Mouse (Mus musculus) liver, embryonic 14.5 days (tissue): ENCODE measurements at regions not wholly inside any gene's neighbourhood (a gene's known extent, or its start where the extent isn't known, plus 50 kb on each side); places are given as distances from the start of the nearest gene placed in this dataset.

Experiments
- ATAC-seq: fragments of 200-750 bp; cut with Nextera tagmentation; 2 replicates; pipeline ENCODE4 v1.8.0; 2017; ENCODE audit warnings: moderate number of reproducible peaks, mild to moderate bottlenecking, moderate library complexity; ENCODE audit not compliant: insufficient read depth
- DNase-seq, 3 experiments: peaks; one replicate each; pipeline ENCODE4 v3.0.0-alpha.2; 2012 to 2013; ENCODE audit warnings: low read depth in 3 of 3, low spot score in 3 of 3
- H3K27ac ChIP-seq: fragments of 300-500 bp; sonication (generic); 2 replicates; pipeline ENCODE4 v1.5.1; 2014; ENCODE audit warnings: moderate library complexity, mild to moderate bottlenecking, control low read depth, inconsistent platforms
- H3K27me3 ChIP-seq: fragments of 300-500 bp; sonication (generic); 2 replicates; pipeline ENCODE4 v1.6.1; 2014; ENCODE audit warnings: mild to moderate bottlenecking, low read length, moderate library complexity; ENCODE audit not compliant: control insufficient read depth, insufficient read depth
- H3K36me3 ChIP-seq: fragments of 300-500 bp; sonication (generic); replicated peaks from 2 replicates; pipeline ENCODE4 v1.6.1; 2014; ENCODE audit warnings: low read depth; ENCODE audit not compliant: control insufficient read depth, insufficient read depth
- H3K4me1 ChIP-seq, 2 experiments: fragments of 200-500 bp in 1 of 2; fragments of 300-500 bp in 1 of 2; sonication (generic) in 1 of 2; replicated peaks; 2 replicates each; pipeline ENCODE4 v1.6.1; 2012 to 2014; ENCODE audit warnings: antibody characterized with exemption in 1 of 2, inconsistent platforms in 1 of 2, low read length in 1 of 2; ENCODE audit not compliant: control insufficient read depth in 2 of 2, insufficient read depth in 2 of 2
- H3K4me2 ChIP-seq: fragments of 300-500 bp; sonication (generic); 2 replicates; pipeline ENCODE4 v1.6.1; 2014; ENCODE audit warnings: low read depth, mild to moderate bottlenecking, control low read depth, moderate library complexity
- H3K4me3 ChIP-seq, 2 experiments: fragments of 200-500 bp in 1 of 2; fragments of 300-500 bp in 1 of 2; sonication (generic) in 1 of 2; 2 replicates each; pipeline ENCODE4 v1.5.1; 2012 to 2014; ENCODE audit warnings: low read depth in 2 of 2, low read length in 2 of 2, mild to moderate bottlenecking in 2 of 2, control low read depth in 1 of 2, inconsistent platforms in 1 of 2, moderate library complexity in 1 of 2; ENCODE audit not compliant: insufficient read depth in 1 of 2
- H3K9ac ChIP-seq: fragments of 300-500 bp; sonication (generic); replicated peaks from 2 replicates; pipeline ENCODE4 v1.6.1; 2014; ENCODE audit warnings: mild to moderate bottlenecking, control low read depth, moderate library complexity
- H3K9me3 ChIP-seq: fragments of 300-500 bp; sonication (generic); 2 replicates; pipeline ENCODE4 v1.6.1; 2016; ENCODE audit warnings: low read length, mixed read lengths; ENCODE audit not compliant: control insufficient read depth
- CTCF ChIP-seq: IDR thresholded peaks from 2 replicates; pipeline ENCODE4 v1.5.1; 2016; ENCODE audit warnings: antibody characterized with exemption, low read depth, control low read depth
- EP300 ChIP-seq: IDR thresholded peaks from 2 replicates; pipeline ENCODE4 v1.6.1; 2016; ENCODE audit warnings: antibody characterized with exemption, low read depth
- WGBS: fragments of 180-500 bp; shearing (Covaris S2); extraction: QIAGEN DNeasy Blood & Tissue Kit; methylation state at CpG from one replicate; pipeline ENCODE4 v1.1.7; 2014; ENCODE audit not compliant: insufficient replicate concordance; 5-methylcytosine and 5-hydroxymethylcytosine counted together

GRCm38 (mm10) chr5:29950456-29951170, 62.3 kb upstream of the Il6 start:
- Histone ChIP-seq H3K27ac (no peak overlapping the region), H3K36me3 (no peaks in the 10 kb centered on the region), H3K27me3 (no peaks in the 10 kb centered on the region; the same call in 1 of the 2 replicates), H3K4me1 (peaks cover 5 to 18% of the 10 kb centered on the region in 2 experiments), H3K9me3 (no peaks in the 10 kb centered on the region), H3K4me3 (no peak overlapping the region), H3K4me2 (no peak overlapping the region), H3K9ac (no peak overlapping the region)
- ATAC-seq = no peak
- no peak for DNase-seq
- 54% methylated on average over 5 of the region's 5 CpGs for WGBS
- TF ChIP-seq CTCF (no peak), EP300 (no peak)

- no peaks in the 10 kb centered on the region; the same call in 1 of the 2 replicates for H3K27me3 ChIP-seq
- no peak for ATAC-seq
- WGBS = 40% methylated on average over 7 of the region's 7 CpGs
Observed at GRCm38 (mm10) chr5:29951381-29952350, 61.2 kb upstream of the Il6 start.

More at GRCm38 (mm10) chr5:29951381-29952350, 61.2 kb upstream of the Il6 start:
- Histone ChIP-seq H3K36me3 (no peaks in the 10 kb centered on the region), H3K4me1 (peaks cover 5 to 18% of the 10 kb centered on the region in 2 experiments), H3K9me3 (no peaks in the 10 kb centered on the region), H3K9ac (no peak overlapping the region), H3K4me3 (no peak overlapping the region), H3K27ac (no peak overlapping the region), H3K4me2 (no peak overlapping the region)
- DNase-seq = no peak
- TF ChIP-seq CTCF = no peak
- TF ChIP-seq EP300 = no peak
